Mouse (Mus musculus): ENCODE results near the gene Apol9a. TPM values are rescaled to one million over a fixed set of nuclear protein-coding genes. Genes with fewer than 3 reads are reported as not detected.

Apol9a gene
- total RNA-seq, 2 experiments from 2014 or later = not detected

Other genes starting within 250 kb of the Apol9a start
- gene Rbfox2, start 104.1 kb downstream of the Apol9a start, total RNA-seq (2021) = 10 to 100 TPM; 63.8 to 81.0 TPM
- gene Apol7a, start 12.0 kb downstream of the Apol9a start, total RNA-seq (2021) = under 1 TPM; 0.31 to 0.46 TPM
- 1 to 10 TPM; 2.2 to 2.5 TPM for gene Apol7b, start 36.4 kb upstream of the Apol9a start, total RNA-seq (2021)
- not detected for gene Apol10a, start 65.9 kb upstream of the Apol9a start, total RNA-seq (2021)
- not detected for gene Apol11a, start 97.1 kb upstream of the Apol9a start, total RNA-seq (2021)
- gene Apol7c, start 122.2 kb upstream of the Apol9a start, total RNA-seq (2021) = not detected
- gene 1700025B11Rik, start 150.8 kb upstream of the Apol9a start, total RNA-seq (2021) = not detected
- under 1 TPM; 0.43 to 0.64 TPM for gene Apol10b, start 185.0 kb upstream of the Apol9a start, total RNA-seq (2021)
- not detected for gene Gm36245, start 188.1 kb upstream of the Apol9a start, total RNA-seq (2021)
- under 1 TPM in 1 of 2 experiments, not detected in 1; 0.27 TPM for gene Apol11b, start 232.2 kb upstream of the Apol9a start, total RNA-seq (2021)

Data from gastrocnemius, postnatal 25 days (tissue).